Mouse (Mus musculus): ENCODE results near the gene Mtrf1.
"Not testable (repeated sequence)": the region's sequence is repeated elsewhere in the genome, so short reads cannot be mapped to it uniquely, and the experiment has no call there.

Mtrf1 gene

GRCm38 (mm10) chr14:79444601-79445000 is 47.0 kb downstream of the Mtrf1 start:
- no peak for DNase-seq (ENCODE audit: extremely low read depth, insufficient read length, low spot score)

GRCm38 (mm10) chr14:79445055-79445620 is 47.6 kb downstream of the Mtrf1 start:
- no peak for DNase-seq (ENCODE audit: extremely low read depth, insufficient read length, low spot score)

GRCm38 (mm10) chr14:79451681-79452590 is 54.4 kb downstream of the Mtrf1 start, which contains the start of gene Kbtbd6:
Gene Kbtbd6, plus strand, starts transcription at chr14:79451835.
- DNase-seq (ENCODE audit: extremely low read depth, insufficient read length, low spot score): not testable (repeated sequence)

- DNase-seq (ENCODE audit: extremely low read depth, insufficient read length, low spot score): not testable (repeated sequence)
Measured at GRCm38 (mm10) chr14:79452591-79452934, 55.0 kb downstream of the Mtrf1 start.

- DNase-seq (ENCODE audit: extremely low read depth, insufficient read length, low spot score): no peak
Measured at GRCm38 (mm10) chr14:79460401-79460800, 62.8 kb downstream of the Mtrf1 start.

GRCm38 (mm10) chr14:79460988-79461387 is 63.4 kb downstream of the Mtrf1 start:
- no peak for DNase-seq (ENCODE audit: extremely low read depth, insufficient read length, low spot score)

- no peak for DNase-seq (ENCODE audit: extremely low read depth, insufficient read length, low spot score)
Measured at GRCm38 (mm10) chr14:79465623-79466022, 68.1 kb downstream of the Mtrf1 start.

GRCm38 (mm10) chr14:79467621-79468020 is 70.0 kb downstream of the Mtrf1 start:
- DNase-seq (ENCODE audit: extremely low read depth, insufficient read length, low spot score): no peak

Data from 3134 (cell line).